Mouse (Mus musculus) cortical plate, adult 2 months (tissue): ENCODE measurements around the gene Rptn.

Source experiments
- CTCF ChIP-seq: fragments of 200-500 bp; IDR thresholded peaks from 2 replicates; pipeline ENCODE4 v1.5.1; 2011; ENCODE audit warnings: mild to moderate bottlenecking, control low read depth, low read length; ENCODE audit not compliant: insufficient read depth; ENCODE audit errors: extremely low read depth
- POLR2A ChIP-seq: fragments of 200-500 bp; IDR thresholded peaks from 2 replicates; pipeline ENCODE4 v1.6.1; 2011; ENCODE audit warnings: mild to moderate bottlenecking, low read length, control low read depth; ENCODE audit not compliant: insufficient read depth; ENCODE audit errors: extremely low read depth

GRCm38 (mm10) chr3:93378146-93378545 lies 15.4 kb upstream of the Rptn start:
- TF ChIP-seq CTCF, result no peak
- TF ChIP-seq POLR2A, result no peak
